Mouse (Mus musculus) erythroblast, embryonic 14.5 days (primary cell): Measurements from ENCODE around the gene Map3k4.

Experiments used
- GATA1 ChIP-seq: IDR thresholded peaks from 2 replicates; pipeline ENCODE4 v1.6.1; 2012; ENCODE audit warnings: low read length, inconsistent platforms, mixed read lengths
- TAL1 ChIP-seq: IDR thresholded peaks from 3 replicates; pipeline ENCODE4 v1.6.1; 2012; ENCODE audit warnings: low read length, inconsistent platforms, mixed read lengths

DNA sequence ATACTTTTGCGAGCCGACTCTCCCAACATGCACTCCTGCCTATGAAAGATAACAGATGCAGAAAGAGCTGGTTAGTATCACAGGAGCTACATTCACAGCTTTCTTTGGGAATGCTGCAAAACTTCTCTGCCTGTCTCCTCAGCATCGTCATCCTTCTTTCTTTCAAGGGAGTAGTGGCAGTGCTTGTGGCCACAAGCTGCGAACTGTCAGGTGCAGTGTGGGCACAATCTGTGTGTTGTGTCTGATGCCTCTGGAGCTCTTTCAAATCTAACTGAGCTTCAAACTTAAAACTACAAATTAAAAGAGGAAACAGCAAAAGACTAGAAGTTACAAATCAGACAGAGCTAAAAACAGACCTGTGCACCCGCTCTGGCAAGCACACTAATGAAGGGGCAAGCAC is 40.5 kb downstream of the Map3k4 start:
- TF ChIP-seq GATA1 (no peak), TAL1 (no peak)
